Mouse (Mus musculus) hindlimb bud, embryonic 11.5 days (tissue): ENCODE measurements at regions not wholly inside any gene's neighbourhood (a gene's known extent, or its start where the extent isn't known, plus 50 kb on each side); places are given as distances from the start of the nearest gene placed in this dataset.
"Not testable (repeated sequence)": the region's sequence is repeated elsewhere in the genome, so short reads cannot be mapped to it uniquely, and the experiment has no call there.

Experiments used
- DNase-seq: peaks from one replicate; pipeline ENCODE4 v3.0.0-alpha.2; 2012; ENCODE audit warnings: low read depth, low spot score; ENCODE audit errors: extremely low spot score

DNA sequence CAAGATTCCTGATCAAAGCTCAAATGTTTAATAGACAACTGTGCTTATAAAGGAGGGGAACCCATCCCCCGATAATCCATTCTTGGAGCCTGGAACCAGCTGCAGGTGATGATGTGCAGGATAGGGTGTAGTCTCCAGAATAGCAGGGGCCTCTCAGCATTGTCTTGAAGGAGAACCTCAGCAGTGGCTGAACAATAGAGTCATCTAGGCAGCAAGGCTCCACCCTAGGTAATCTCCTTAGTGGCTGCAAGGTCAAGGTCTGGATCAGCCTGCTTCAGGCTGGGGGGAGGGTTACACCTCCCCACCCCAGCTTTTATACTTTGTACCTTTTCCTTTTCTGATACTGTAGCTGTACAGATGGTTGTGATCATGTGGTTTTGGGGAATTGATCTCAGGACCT, 116.8 kb upstream of the Mettl4 start:
- no peak for DNase-seq

DNA sequence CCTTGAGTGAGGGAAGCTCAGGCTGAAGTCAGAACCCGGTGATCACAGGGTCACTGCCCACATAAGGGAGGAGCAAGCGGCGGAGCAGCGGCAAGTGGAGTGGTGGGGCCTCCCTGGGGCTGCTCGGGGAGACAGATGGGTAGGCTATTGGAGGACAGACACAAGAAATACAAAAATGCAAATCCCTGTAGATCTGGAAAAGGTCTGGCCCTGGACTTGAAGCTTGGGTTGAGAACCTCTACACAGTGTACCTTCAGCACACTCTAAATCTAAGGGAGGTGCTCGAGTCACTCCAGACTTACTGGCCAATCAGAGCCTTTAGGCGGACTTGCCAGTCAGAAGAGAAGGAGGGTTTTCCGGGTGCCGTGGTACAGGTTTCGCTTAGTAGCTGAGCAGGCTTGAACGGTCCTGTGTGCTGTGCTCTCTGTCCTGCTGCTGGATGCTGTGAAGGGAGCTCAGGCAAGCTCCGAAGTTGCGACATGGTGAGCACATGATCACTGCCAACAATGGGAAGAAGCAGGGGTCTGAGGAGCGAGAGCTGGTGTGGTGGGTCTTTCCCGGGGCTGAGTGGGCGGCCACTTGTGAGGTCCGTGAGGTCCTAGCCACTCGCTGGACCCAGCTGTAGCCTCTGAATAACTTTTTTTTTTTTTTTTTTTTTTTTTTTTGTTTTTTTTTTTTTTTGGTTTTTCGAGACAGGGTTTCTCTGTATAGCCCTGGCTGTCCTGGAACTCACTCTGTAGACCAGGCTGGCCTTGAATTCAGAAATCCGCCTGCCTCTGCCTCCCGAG, 114.9 kb upstream of the Mettl4 start:
- peak; percentile 58 for DNase-seq

DNA sequence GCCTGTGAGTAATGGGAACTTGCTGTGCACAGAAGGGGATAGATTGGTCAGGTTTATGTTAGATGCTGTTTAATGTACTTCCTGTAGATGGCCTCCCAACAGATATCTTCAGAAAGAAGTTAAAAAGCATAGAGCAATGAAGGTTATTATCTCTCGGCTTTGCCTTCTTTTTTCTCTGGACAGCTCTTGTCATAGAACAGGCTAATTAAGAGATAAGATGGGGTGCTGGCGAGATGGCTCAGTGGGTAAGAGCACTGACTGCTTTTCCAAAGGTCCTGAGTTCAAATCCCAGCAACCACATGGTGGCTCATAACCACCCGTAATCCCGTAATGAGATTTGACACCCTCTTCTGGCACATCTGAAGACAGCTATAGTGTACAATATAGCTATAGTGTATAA, 104.9 kb upstream of the Mettl4 start:
- DNase-seq: not testable (repeated sequence)

DNA sequence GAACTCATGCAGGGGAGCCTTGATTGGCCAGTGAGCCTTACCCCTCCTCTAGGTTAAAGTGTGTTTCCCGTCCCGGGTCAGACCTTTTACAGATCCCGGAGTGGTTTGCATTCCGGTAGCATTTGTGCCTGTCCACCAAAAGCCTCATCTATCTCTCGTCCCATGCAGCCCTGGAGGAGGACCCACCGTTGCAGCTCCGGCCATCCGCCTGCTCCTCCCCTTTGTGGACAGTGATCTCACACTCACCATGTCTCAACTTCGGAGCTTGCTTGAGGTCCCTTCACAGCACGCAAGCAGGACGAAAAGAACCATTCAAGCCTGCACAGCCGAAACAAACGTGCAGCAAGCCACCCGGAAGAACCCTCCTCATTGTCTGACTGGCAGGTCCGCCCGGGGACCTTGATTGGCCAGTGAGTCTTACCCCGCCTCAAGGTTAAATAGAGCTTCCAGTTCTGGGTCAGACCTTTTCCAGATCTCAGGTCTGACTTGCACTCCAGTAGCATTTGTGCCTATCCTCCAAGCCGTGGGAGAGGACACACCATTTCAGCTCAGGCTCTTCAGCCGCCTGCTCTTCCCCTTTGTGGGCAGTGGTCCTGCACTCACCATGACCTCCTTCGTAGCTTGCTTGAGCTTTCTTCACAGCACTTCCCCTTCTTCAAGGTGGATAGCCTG, 84.8 kb upstream of the Mettl4 start:
- DNase-seq: peak; percentile 22

DNA sequence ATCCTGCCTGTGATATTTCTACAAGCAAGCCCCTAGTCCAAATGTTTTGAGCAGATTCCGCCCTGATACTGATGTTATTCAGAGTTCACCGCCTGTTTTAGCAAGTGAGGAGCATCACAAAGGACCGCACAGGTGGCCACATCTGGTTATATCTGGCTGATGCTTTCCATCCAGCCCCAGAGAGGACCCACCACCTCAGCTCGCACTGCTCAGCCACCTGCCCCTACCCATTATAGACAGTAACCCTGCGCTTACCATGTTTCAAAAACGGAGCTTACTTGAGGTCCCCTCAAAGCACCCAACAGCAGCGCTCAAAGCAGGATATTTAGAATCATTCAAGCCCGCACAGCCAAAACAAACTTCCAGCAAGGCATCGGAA, 84.2 kb upstream of the Mettl4 start:
- DNase-seq: not testable (repeated sequence)

DNA sequence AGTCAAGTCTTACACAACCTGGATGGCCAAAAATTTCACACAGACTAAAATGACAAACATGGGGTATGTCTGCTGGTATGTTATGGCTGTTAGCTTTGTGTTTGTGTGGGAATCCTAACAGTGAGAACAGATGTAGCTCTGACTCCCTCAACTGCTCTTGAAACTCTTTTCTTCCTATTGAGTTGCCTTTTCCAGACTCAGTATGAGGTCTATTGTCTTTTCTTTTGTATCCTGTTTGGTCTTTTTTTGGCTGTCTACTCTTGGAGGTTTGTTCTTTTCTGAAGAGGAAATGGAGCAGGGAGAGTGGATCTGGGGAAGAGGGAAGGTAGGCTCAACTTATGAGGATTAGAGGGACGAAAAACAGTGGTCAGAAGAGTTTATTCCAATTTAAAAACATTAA, 76.6 kb upstream of the Mettl4 start:
- not testable (repeated sequence) for DNase-seq

DNA sequence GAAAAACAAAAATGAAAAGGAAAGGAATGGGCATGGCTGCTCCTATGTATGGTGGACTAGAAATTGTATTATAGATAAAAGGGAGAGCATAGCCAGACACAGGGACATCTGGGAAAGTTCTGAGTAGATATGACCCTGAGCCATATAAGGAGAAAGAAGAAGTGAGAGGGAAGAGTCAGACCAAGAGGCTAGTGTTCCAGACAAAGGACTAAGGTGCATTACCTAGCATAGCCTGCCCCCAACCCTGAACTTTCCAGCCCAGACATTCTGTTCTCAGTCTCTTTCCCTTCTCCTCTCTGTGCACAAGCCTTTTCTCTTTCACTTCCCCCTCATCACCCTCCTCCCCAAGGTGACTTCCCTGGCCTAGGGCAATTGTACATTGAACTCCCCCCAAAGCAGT, 58.9 kb upstream of the Mettl4 start:
- DNase-seq: no peak
